Mouse (Mus musculus) thymus, postnatal 4 days (tissue): ENCODE results near the gene Kcnj11.

Experiments
- DNase-seq: peaks from one replicate; pipeline ENCODE4 v3.0.0; 2021

Gene Kcnj11

DNA sequence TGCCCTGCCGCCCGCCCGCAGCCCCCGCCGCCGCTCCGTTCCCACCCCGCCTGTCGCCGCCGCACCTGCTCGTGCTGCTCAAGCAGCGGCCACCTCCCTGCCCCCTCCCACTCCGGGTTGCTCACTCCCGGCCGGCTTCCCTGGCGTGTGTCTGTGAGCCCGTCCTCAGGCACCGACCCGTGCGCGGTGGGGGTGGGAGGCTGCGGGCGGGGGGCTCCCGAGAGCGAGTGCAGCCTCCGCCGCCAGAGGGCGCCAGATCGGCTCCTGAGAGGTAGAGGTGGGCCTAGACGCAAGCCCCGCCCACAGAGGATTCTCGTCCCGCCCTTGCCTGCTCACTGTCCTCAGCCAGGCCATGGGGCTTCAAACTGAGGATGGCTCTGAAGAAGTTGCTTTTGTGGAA lies at the start of gene Kcnj11:
Gene Kcnj11, minus strand, starts transcription at position 202 of the 400 bp plus-strand sequence.
- DNase-seq, result peak; percentile 92

GRCm38 (mm10) chr7:46147417-46147816 lies 46.9 kb upstream of the Kcnj11 start:
- DNase-seq, result no peak

DNA sequence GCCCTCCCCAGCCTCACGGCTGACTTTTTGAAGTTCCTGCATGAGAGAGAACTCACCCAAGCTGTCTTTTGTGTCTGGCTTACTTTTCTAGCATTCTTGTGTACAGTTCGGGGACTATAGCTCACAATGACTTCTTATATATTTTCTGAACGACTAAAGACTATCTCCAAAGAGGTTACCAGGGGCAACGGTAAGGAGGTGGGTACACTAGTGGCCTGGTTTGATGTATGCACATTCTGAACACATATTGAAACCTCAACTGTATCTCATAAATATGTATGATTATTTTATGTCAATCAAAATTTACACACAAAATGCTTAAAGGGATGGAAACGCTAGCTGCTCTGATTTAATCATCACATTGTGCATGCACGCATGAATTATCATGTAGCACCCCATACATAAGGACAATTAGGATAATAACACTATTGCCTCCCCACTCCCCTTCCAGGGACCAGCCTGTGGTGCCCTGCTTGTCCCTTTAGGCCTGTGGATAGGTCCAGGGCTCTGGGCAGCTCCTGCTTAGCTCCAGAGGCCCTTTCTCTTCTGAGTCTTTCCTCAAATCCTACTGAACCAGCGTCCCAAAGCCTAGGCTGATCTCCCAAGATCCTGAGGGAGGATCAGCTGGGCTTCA lies 46.2 kb upstream of the Kcnj11 start:
- no peak for DNase-seq

- no peak for DNase-seq
Observed at GRCm38 (mm10) chr7:46144061-46144460, 43.5 kb upstream of the Kcnj11 start.

DNA sequence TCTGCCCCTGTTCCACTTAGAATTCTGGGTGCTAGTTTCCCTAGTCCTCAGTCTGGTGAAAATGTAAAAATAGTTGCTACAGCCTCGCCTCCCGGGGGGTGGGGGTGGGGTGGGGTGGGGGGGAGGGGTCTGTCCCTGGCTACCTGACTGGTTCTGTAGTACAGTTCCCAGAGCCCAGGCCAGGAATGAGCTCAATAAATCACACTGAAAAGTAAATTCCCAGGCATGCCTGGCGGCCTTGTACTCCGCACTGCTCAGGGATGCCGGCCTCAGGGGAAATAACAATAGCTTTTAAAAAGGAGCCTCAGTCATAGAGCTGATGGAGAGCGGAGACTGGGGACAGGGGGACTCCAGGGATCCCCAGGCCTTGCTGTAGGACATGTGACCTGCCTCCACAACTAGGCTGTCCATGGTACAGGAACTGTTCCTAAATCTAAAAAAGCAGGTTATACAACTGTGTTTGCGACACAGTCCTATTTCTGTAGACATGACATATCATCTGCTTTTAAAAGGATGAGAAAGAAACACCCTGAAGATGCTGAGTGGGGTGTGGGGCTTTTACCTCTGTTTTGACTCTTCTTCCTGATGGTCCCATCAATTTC lies 37.9 kb upstream of the Kcnj11 start:
- no peak for DNase-seq

DNA sequence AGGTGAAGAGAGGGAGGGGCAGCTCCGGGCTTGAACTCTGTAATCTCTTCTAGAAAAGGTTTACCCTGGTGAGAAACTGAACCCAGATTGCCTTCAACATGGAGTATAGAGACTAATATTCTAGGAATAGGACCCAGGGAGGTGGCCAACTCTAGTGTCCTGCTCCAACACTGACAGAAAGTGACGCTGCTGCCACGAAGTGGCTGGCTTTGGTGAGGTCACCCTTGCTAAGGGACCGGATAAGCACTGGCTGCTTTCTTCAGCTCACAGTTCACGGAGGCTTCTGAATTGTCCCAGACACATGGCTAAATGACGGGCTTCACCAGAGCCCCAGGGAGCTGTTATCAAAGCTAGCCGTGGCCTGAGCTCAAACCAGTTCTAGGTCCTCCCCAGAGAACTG lies 33.3 kb upstream of the Kcnj11 start:
- DNase-seq, result no peak

GRCm38 (mm10) chr7:46132229-46132628 lies 31.7 kb upstream of the Kcnj11 start:
- no peak for DNase-seq

GRCm38 (mm10) chr7:46131806-46132205 lies 31.2 kb upstream of the Kcnj11 start:
- no peak for DNase-seq

GRCm38 (mm10) chr7:46131266-46131665 lies 30.7 kb upstream of the Kcnj11 start:
- no peak for DNase-seq

GRCm38 (mm10) chr7:46130723-46131122 lies 30.2 kb upstream of the Kcnj11 start:
- DNase-seq, result no peak

DNA sequence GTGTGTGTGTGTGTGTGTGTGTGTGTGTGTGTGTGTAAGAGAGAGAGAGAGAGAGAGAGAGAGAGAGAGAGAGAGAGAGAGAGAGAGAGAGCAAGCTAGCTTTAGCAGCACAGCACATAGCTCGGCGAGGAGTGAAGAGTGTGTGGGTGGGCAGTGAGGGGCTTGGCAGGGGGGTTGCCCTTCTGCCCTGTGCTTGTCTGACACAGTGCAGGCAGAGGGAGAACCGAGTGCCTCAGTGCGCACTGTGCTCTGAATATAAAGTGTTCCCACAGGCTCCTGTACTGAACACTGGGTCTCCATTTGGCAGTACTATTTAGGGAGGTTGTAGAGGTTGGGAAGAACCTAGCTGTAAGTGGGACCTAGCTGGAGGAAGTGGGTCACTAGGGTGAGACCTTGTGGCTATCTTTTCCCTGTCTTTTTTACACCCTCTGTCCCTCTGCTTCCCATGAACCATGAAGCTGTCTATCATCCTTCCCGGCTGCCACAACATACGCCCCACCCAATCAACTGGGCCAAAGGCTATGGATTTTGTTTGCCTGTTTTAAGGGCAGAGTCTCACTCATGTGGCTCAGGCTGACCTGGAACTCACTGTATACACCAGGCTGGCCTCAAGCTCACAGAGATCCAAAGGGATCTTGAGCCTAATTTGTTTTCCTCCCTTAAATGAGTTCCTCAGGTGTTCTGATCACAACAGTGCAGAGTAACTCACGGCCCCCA lies 29.1 kb upstream of the Kcnj11 start:
- DNase-seq, result no peak

DNA sequence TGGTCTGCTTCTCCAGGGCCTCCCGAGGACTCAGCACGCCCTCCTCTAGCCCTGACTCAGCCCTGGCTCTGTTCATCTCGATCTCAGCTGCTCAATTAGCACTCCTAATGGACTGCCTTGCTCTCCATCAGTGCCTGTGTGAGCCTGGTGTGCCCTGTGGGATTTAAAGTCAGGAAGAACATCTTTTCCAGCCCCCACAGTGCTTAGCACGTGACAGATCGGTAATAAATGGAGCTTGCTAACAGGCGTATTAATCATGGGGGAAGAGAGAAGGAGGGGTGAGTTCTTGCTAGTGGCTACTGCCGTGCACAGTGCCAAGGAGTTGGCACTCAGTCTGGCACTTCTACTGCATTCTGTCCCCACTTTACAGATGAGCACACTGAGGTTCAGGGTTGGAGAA lies 27.6 kb upstream of the Kcnj11 start:
- no peak for DNase-seq

DNA sequence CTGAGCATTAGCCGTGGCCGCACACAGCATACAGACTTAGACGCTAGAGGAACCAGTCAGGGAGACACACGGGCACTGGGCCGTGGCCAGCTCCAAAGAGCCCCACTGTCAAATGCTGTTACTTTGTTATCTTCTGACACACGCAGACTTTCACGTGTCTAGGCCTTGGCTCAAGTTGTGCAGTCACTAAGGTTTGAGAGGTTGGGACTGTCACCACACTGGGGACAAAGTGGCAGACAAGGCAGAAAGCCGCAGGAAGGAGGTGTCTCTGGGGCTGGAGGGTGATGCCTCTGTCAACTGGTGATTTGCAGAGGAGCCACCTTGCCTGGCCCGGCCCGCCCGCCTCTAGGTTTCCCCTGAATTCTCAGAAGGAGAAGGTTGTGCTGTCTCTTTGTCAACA lies 24.8 kb upstream of the Kcnj11 start:
- DNase-seq, result no peak

DNA sequence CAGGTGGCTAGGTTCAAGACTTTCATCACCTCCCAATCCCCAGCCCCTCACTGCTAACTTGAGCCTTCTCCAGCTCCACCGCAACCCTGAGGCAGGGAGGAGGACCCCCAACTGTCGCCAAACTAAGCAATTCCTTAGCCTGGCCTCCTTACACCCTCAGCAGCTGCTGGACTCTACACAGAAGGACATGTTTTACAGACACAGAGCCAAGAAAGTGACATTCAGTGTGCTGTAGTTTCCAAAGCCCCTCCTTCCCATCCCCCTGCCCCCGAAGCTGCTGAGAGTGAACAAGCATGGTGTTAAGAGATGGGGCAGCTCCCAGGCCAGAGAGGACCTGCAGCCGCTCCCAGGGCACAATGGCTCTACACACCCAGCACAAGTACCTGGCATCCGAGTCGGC lies 23.9 kb upstream of the Kcnj11 start:
- no peak for DNase-seq

DNA sequence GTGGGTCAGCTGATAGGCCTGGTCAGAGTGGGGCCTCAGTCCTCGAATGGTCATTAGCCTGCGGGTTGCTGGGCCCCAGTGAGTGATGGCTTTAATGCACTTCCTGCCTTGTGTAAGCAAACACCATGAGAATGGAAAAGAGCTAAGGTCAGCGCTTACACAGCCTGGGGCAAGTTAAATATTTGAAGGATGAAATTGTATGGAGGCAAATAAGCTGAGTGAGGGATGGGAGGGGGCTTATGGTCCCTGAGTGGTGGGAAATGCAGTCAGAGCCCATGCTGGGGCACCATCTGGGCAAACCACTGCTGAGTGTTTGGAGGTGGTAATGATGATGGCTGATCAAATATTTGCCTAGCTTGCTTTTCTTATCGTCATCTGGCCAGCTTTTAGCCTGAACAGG lies 22.4 kb upstream of the Kcnj11 start:
- no peak for DNase-seq

GRCm38 (mm10) chr7:46117035-46117434 lies 16.5 kb upstream of the Kcnj11 start:
- no peak for DNase-seq

- no peak for DNase-seq
Observed at GRCm38 (mm10) chr7:46116118-46116581, 15.6 kb upstream of the Kcnj11 start.

- DNase-seq, result no peak
Observed at GRCm38 (mm10) chr7:46113435-46113834, 12.9 kb upstream of the Kcnj11 start.

GRCm38 (mm10) chr7:46111938-46112337 lies 11.4 kb upstream of the Kcnj11 start:
- DNase-seq, result no peak

DNA sequence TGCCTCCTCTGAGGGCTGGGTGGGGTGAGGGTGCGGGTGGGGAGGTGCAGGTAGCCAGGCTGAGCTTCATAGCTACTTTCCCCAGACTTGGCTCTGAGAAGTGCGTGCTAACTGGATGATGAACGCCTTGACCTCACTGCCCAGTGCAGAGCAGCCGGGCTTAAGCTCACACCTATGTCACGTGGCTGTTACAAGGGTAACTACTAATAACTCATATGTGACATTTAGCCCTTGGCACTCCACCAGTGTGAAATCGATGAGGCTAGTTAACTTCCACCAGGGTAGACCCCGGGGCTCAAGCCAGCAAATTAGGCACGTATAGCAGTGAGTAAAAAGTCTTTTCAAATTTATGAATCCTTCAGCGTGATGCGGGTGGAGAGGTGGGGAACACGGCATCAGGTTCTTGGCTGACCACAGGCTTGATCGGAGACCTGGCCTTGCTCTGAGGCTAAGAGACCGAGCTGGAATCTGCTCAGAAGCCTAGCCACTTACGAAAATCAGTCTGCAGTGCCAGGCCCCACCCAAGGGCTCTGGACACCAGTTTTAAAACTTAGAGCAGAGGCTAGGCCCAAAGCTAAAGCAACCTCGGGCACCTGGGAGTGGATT lies 10.8 kb upstream of the Kcnj11 start:
- no peak for DNase-seq

- no peak for DNase-seq
Observed at GRCm38 (mm10) chr7:46110079-46110478, 9.5 kb upstream of the Kcnj11 start.

GRCm38 (mm10) chr7:46105484-46105883 lies 4.9 kb upstream of the Kcnj11 start:
- no peak for DNase-seq

- DNase-seq, result no peak
Observed at GRCm38 (mm10) chr7:46104256-46104915, 3.8 kb upstream of the Kcnj11 start.
